Mouse (Mus musculus) urinary bladder, adult 18-20 months (tissue): ENCODE measurements around the gene Pcdh9.
A peak's percentile ranks its signal among the peaks of the same experiment; 100 is the strongest.

Experiments
- DNase-seq, 2 experiments: peaks; one replicate each; pipeline ENCODE4 v3.0.0; 2022; ENCODE audit warnings: low spot score in 2 of 2, mixed read lengths in 2 of 2

Pcdh9 gene

DNA sequence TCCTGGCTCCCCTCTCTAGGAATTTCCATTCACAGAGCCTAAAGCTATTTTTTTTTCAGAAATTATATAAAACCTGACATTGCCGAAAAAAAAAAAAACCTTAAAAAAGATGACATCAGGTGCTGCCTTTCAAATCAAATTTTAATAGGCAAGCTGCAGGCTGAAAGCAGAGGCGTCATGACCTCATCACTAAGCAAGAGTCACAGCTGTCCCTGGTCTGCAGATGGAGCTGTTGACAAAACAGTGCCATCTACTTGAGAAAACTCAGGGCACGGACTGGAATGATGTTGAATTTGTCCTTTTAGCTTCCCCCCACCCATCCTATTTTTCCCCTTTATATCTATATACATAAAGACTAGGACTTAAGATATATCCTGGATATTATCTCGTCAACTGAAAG, 509.3 kb downstream of the Pcdh9 start:
- DNase-seq = no peak

DNA sequence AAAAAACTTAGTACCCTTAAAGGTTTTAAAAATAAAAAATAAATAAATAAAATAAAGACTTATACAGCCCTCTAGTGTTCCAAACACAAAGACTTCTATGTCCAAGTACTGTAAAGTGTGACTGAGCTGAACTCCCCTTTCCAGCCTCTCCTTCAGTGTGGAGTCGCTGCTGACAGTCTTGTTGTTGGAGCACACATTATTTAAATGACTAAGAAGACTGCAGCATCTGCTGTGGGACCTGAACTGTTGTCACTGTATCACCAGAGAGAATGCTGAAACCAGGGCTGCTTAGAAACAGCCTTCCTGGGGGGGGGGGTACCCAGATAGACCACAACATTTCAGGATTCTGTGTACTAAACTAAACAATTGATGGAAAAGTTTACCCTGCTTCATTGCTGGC, 509.7 kb downstream of the Pcdh9 start:
- DNase-seq = no peak

- DNase-seq = no peak
Observed at GRCm38 (mm10) chr14:93376159-93376558, 514.3 kb downstream of the Pcdh9 start.

- DNase-seq = no peak
Observed at GRCm38 (mm10) chr14:93374181-93374580, 516.3 kb downstream of the Pcdh9 start.

DNA sequence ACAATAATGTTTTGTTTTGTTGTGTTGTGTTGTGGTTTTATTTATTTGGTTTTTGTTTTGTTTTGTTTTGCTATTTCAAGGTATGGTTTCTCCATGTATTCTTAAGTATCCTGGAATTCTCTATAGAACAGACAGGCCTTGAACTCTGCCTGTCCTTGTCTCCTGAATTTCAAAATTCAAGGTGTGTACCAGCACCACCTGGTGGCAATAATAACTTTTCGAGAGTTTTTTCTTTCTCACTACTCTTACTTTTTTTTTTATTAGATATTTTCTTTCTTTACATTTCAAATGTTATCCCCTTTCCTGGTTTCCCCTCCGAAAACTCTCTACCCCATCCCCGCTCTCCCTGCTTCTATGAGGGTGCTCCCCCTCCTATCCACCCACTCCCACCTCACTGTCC, 536.3 kb downstream of the Pcdh9 start:
- no peak for DNase-seq

GRCm38 (mm10) chr14:93350906-93351305, 539.6 kb downstream of the Pcdh9 start:
- no peak for DNase-seq

DNA sequence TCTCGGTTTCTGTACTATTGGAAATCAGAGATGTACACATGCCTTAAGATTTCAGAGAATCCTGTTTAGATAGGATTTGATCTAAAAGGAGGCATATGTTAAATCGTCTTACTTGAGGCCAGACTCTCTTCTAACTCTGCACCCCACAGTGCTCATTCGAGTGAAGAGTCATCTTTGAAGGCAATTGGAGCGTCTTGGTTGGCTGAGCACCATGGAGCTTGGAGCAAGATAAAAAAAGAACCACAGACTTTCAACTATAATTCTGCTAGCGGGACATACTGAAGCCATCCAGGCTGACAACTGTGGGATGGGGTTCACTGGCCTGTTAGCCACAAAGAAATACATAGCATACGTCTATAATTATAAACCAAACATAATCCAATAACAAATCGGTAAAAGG, 541.3 kb downstream of the Pcdh9 start:
- DNase-seq = no peak

- DNase-seq = no peak
Observed at GRCm38 (mm10) chr14:93347031-93347430, 543.4 kb downstream of the Pcdh9 start.

GRCm38 (mm10) chr14:93342781-93343180, 547.7 kb downstream of the Pcdh9 start:
- no peak for DNase-seq

DNA sequence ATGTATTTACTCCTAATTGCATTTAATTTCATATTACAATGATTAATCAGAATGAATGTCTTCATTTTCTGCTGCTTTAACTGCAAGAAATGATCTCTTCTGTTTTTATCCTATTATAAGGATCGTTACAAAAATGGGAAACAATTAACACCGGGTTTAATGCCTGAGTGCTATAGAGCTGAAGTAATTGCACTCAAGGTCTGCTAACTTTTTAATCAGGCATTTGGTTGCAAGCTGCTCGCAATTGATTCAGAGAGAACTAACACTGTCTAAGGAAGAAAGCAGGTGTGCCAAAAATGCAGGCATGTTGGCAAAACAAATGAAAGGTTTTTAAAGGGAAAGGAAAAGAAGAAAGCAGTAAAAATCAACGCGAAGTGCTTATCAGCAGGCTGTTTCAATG, 549.1 kb downstream of the Pcdh9 start:
- DNase-seq = no peak

DNA sequence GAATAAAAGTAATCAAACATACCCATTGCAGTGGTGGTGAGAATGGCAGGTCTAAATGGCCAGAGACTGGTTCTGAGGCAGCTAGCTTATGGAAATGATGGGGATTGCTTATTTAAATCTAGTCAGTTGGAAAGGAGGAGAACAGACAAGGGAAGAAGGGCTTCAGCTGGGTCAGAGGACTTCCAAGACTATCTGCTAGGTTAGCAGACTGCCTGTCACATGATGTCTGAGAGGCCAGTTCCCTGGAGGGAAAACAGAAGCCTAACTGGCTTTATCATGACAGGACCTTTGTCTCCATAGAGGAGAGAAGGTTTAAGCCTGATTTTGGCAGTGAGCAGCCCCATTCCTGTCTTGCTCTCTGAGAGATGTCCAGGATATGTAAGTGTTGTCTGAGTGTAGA, 561.2 kb downstream of the Pcdh9 start:
- DNase-seq = no peak

- no peak for DNase-seq
Observed at GRCm38 (mm10) chr14:93317393-93317792, 573.1 kb downstream of the Pcdh9 start.

DNA sequence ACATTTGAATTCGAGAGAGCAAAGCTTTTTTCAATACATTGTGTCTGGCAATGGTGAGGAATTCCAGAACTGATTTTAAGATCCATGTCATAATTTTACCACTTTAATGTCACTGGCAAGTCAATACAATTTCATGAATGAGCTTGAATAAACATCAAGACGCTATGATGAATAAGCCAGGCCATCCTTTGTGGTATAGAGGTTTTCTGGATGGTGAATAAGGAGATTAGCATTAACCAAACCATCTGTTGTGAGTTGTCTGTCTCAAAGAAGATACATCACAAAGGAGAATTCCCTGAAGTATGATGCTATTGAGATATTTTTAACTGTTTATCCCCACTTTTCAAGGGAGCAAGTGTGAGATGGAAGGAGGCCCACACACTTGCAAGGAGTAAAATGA, 602.1 kb downstream of the Pcdh9 start:
- DNase-seq = no peak

GRCm38 (mm10) chr14:93287642-93288041, 602.8 kb downstream of the Pcdh9 start:
- no peak for DNase-seq

GRCm38 (mm10) chr14:93285136-93285535, 605.3 kb downstream of the Pcdh9 start:
- no peak for DNase-seq

- no peak for DNase-seq
Observed at GRCm38 (mm10) chr14:93284009-93284408, 606.5 kb downstream of the Pcdh9 start.

GRCm38 (mm10) chr14:93275661-93276060, 614.8 kb downstream of the Pcdh9 start:
- DNase-seq = no peak

DNA sequence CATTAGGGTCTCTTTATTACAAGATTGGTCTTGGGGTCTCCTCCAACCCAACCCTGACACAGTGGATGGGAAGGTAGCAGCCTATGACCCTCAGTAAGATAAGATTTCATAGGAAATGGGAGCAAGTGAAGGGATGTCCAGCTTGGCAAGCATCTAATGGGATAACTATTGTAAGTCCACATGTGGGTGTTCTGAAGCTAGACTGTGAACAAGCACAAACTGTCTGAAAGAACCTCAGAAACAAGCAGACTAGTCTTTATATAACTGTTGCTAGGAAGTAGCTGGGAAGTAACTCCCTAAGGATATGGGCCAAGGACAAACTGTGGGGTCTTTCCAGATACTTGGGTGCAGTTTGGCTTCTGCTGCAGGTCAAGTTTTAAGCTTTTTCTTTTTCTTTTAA, 615.7 kb downstream of the Pcdh9 start:
- no peak for DNase-seq

- DNase-seq = no peak
Observed at GRCm38 (mm10) chr14:93253411-93253810, 637.1 kb downstream of the Pcdh9 start.

DNA sequence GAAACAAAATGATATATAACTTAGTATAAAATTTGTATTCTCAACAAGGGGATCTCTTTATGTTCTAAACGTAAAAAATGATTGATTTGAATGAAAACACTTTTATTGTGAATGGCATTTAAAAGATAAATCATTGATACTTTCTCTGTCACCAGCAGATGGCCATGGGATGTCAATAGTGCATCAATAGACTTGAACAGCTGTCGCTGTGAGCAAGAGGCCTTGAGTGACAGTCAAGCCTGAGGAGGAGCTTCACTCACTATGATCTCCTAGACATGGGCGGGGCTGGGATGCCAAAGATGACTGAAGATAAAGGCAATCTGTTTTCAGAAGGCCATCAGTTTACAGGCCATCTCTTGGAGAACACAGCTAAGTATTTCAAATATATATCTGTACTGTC, 650.2 kb downstream of the Pcdh9 start:
- no peak for DNase-seq

DNA sequence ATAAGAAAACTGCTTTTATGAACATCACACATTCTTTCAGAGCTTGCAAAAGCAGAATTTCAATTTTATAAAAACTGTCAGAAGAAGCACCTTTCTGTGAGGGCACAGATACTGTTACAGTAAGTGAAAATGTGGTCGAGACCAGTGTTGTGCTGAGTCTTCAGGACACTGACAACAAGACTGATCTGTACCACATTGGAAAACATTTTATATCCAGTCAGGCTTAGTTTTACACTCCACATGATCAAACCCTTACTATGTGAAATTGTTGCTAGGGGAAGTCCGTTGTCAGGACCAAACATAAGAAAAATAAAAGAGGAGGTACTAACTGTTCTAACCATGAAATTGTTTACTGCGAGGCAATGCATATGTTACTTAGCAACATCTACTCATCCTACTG, 656.1 kb downstream of the Pcdh9 start:
- DNase-seq = no peak

- no peak for DNase-seq
Observed at GRCm38 (mm10) chr14:93233599-93233998, 656.9 kb downstream of the Pcdh9 start.

DNA sequence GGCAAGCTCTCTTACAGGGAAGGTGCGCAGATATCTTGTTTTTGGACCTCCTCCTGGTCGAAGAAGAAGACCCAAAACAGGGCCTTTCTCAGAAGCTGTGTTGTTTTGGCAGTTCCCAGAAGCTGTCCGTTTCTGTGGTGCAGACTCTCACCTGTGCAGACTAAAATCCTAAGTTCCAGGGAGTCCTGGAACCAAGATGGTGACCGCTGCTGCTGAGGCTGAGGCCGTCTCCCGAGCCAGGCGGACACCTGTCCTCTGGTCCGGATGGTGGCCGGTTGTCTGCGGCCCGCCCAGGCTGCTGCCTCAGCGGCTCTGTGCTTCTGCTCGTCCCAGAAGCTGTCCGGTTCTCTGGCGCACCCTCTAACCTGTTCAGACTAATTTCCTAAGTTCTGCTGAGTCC, 675.6 kb downstream of the Pcdh9 start:
- peak; percentile 77 to 86 for DNase-seq

- no peak for DNase-seq
Observed at GRCm38 (mm10) chr14:93199791-93200190, 690.7 kb downstream of the Pcdh9 start.
